Mouse (Mus musculus): ENCODE results near the gene Gm49333.

The Gm49333 gene

GRCm38 (mm10) chr16:20611357-20612227 is at the start of gene Gm49333, which contains the start of the genes Eef1akmt4 and Alg3:
Gene Gm49333 (plus strand): TSS chr16:20611610.
Gene Eef1akmt4 (plus strand): TSS chr16:20611593.
Gene Alg3 (minus strand): TSS chr16:20611735.
- no peak for TF ChIP-seq GATA4 (IDR thresholded peaks at IDR 0.05; ENCODE audit: insufficient replicate concordance, low read length)

- no peak for TF ChIP-seq GATA4 (IDR thresholded peaks at IDR 0.05; ENCODE audit: insufficient replicate concordance, low read length)
Observed at GRCm38 (mm10) chr16:20565075-20565474, 46.3 kb upstream of the Gm49333 start.

- no peak for TF ChIP-seq GATA4 (IDR thresholded peaks at IDR 0.05; ENCODE audit: insufficient replicate concordance, low read length)
Observed at GRCm38 (mm10) chr16:20589366-20589938, 22.0 kb upstream of the Gm49333 start, which contains the start of gene Vwa5b2. Gene Vwa5b2 (plus strand): TSS chr16:20589471.

- TF ChIP-seq GATA4 (IDR thresholded peaks at IDR 0.05; ENCODE audit: insufficient replicate concordance, low read length), result no peak
Observed at GRCm38 (mm10) chr16:20589939-20590679, 21.3 kb upstream of the Gm49333 start.

- no peak for TF ChIP-seq GATA4 (IDR thresholded peaks at IDR 0.05; ENCODE audit: insufficient replicate concordance, low read length)
Observed at GRCm38 (mm10) chr16:20590680-20591038, 20.8 kb upstream of the Gm49333 start.

GRCm38 (mm10) chr16:20591076-20591705 is 20.2 kb upstream of the Gm49333 start:
- TF ChIP-seq GATA4 (IDR thresholded peaks at IDR 0.05; ENCODE audit: insufficient replicate concordance, low read length), result no peak

GRCm38 (mm10) chr16:20595060-20595673 is 16.2 kb upstream of the Gm49333 start:
- no peak for TF ChIP-seq GATA4 (IDR thresholded peaks at IDR 0.05; ENCODE audit: insufficient replicate concordance, low read length)

GRCm38 (mm10) chr16:20595737-20596136 is 15.7 kb upstream of the Gm49333 start:
- no peak for TF ChIP-seq GATA4 (IDR thresholded peaks at IDR 0.05; ENCODE audit: insufficient replicate concordance, low read length)

GRCm38 (mm10) chr16:20596687-20597441 is 14.5 kb upstream of the Gm49333 start:
- TF ChIP-seq GATA4 (IDR thresholded peaks at IDR 0.05; ENCODE audit: insufficient replicate concordance, low read length), result no peak

GRCm38 (mm10) chr16:20600511-20600910 is 10.9 kb upstream of the Gm49333 start:
- no peak for TF ChIP-seq GATA4 (IDR thresholded peaks at IDR 0.05; ENCODE audit: insufficient replicate concordance, low read length)

GRCm38 (mm10) chr16:20604705-20605104 is 6.7 kb upstream of the Gm49333 start:
- TF ChIP-seq GATA4 (IDR thresholded peaks at IDR 0.05; ENCODE audit: insufficient replicate concordance, low read length), result no peak

- no peak; the same call in 1 of the 2 replicates for TF ChIP-seq GATA4 (IDR thresholded peaks at IDR 0.05; ENCODE audit: insufficient replicate concordance, low read length)
Observed at GRCm38 (mm10) chr16:20610501-20611356, 681 bp upstream of the Gm49333 start.

Measured in liver, adult (tissue).